Mouse (Mus musculus): ENCODE results near the gene Ugt1a8. TPM values are rescaled to one million over a fixed set of nuclear protein-coding genes. Genes with fewer than 3 reads are reported as not detected.

The Ugt1a8 gene
- total RNA-seq, 2 experiments from 2014 or later, result not detected

GRCm38 (mm10) chr1:88235894-88236415, 148.3 kb downstream of the Ugt1a8 start:
- no peak for DNase-seq

GRCm38 (mm10) chr1:88237311-88237710, 149.7 kb downstream of the Ugt1a8 start:
- no peak for DNase-seq

DNA sequence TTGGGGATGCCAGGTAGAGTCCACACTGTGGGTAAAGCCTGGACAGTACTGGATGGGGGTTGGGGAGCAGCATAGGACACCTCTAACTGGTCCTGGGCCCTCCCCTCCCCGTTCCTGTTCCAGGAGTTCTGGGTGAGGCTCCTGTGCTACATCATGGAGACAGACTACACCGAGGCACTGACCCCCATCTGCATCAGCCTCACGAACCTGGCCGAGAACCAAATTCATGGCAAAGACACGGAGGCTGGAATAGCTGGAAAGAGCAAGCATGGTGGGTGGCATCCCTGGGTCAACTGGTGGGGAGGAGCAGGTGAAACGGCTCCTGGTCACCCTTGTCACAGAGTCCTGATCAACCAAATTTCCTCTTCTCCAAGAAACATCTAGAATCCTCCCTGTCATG, 151.2 kb downstream of the Ugt1a8 start:
- DNase-seq, result no peak

DNA sequence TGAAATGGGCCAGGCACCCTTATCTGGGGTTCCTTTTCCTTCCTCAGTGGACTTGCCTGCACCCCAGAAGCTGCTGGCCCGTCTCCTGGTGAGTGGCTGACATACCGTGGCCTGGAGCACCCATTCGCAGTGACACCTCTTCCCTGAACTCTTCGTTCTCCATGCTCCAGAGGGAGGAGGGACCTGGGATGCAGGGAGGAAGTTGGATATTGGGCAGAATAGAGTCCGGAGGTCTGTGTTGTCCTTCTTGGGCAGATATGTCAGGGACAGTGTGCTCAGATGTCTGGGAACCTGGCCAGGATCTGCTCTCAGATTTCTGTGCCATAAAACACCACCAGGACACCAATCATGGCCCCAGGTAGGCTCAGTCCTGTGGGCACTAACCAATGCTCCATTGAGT, 152.5 kb downstream of the Ugt1a8 start:
- DNase-seq, result no peak

GRCm38 (mm10) chr1:88240579-88240978, 153.0 kb downstream of the Ugt1a8 start:
- DNase-seq, result no peak

- no peak for DNase-seq
Observed at GRCm38 (mm10) chr1:88243861-88244260, 156.2 kb downstream of the Ugt1a8 start.

DNA sequence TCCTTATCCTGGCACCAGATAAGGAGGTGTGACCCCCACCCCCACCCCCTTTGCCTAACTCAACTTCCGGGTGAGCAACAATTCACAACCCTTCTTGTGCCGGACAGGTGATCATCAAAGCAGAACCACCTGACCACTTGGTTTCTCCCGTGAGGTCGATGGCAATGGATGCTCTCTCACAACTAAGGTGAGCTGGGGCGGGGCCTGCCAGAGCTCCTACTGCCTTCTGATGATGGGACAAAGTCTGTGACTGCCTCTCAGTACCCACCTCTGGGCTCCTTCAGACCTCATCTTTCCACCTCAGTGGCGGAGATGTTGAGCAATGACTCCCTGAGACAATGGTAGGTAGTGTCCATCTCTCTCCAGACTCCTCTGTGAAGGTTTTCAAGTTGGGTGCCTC, 158.3 kb downstream of the Ugt1a8 start:
- no peak for DNase-seq

DNA sequence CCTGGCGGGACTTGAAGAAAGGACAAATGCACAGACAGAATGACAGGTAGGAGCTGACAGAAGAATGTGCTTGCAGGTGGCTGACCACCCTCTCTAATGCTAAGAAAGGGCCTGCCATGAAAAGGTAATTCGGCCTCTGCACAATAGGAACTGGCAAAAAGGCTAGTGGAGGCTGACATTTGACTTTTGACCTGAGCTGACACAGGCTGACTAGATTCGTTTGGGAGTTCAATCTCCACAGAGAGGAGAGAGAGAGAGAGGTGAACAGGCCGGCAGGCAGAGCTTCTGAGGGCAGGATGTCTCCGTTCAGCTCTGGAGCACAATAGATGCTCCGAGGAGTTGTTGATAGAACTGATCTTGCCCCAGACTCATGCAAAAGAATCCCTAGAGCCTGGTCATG, 158.8 kb downstream of the Ugt1a8 start:
- DNase-seq, result no peak

DNA sequence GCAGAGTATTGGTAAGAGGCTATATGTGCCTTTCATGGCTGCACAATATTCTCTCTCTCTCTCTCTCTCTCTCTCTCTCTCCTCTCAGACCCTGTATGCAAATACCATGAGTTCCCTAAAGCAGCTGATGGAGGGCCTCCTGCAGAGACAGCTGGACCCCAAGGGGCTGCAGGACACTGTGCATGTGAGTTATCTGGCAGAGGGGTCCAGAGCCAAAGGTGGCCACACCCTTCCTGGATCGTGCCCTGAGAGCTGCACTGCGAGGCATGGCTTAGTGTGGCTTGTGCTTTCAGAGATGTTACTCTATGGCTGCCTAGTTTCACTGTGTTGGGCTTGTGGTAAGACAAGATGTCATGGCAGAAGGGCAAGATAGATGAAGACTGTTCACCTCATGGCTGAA, 160.0 kb downstream of the Ugt1a8 start:
- no peak for DNase-seq

DNA sequence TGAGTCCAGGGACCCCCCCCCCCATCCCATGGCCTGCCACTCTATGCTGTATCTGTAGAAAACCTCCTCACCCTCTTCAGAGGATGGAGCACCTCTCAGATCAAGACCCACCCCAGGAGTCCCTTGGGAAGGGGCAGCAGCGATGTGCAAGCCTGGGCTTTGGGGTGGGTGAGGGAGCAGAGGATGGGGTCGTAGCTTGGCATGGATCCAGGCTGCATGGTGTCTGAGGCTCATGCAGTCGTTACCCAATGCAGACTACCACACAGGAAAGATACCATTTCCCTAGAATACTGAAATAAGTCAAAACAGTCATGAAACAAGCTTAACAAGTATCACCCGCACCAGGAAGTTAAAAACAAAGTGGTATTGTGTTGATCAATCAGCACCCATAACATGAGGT, 161.0 kb downstream of the Ugt1a8 start:
- DNase-seq, result no peak

GRCm38 (mm10) chr1:88249596-88249995, 162.0 kb downstream of the Ugt1a8 start:
- no peak for DNase-seq

DNA sequence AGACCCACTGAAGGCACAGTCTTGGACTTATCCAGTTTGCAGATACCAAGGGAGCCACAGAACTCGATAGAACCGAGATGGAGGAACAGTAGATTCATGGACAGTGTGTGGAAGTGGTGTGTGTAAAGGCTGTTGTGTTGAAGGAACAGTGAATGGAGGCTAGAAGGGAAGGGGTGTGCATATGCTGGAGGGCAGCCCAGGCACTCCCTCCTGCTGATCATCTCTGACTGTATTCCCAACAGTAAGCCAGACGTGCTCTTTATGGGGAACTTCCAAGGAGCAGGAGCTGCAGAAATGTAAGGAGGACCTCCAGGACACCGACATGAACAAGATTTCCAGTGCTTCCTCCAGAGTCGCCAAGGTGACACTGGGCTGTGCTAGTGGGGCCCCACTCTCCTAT, 162.4 kb downstream of the Ugt1a8 start:
- DNase-seq, result no peak

GRCm38 (mm10) chr1:88253106-88253505, 165.5 kb downstream of the Ugt1a8 start:
- DNase-seq, result no peak

- no peak for DNase-seq
Observed at GRCm38 (mm10) chr1:88253540-88253939, 165.9 kb downstream of the Ugt1a8 start.

GRCm38 (mm10) chr1:88254793-88255465, 167.3 kb downstream of the Ugt1a8 start:
- DNase-seq, result peak; percentile 72

DNA sequence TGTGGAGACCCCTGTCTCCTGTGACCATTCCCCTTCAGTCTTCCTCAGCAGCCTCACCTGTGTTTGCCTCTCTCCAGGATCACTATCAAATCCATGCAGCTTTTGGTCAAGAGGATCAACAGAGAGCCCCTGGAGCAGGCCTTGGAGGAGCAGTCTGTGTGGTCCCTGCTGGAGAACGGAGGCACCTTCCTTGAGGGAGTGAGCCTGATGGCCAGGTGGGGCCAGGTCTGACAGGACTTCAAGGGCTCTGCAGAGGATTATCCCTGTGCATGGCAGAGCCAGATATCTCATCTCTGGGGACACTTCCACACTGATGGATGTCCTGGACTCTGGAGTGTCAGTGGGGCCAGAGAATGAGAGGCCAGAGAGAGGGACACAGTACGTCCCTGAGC, 167.8 kb downstream of the Ugt1a8 start:
- no peak for DNase-seq

DNA sequence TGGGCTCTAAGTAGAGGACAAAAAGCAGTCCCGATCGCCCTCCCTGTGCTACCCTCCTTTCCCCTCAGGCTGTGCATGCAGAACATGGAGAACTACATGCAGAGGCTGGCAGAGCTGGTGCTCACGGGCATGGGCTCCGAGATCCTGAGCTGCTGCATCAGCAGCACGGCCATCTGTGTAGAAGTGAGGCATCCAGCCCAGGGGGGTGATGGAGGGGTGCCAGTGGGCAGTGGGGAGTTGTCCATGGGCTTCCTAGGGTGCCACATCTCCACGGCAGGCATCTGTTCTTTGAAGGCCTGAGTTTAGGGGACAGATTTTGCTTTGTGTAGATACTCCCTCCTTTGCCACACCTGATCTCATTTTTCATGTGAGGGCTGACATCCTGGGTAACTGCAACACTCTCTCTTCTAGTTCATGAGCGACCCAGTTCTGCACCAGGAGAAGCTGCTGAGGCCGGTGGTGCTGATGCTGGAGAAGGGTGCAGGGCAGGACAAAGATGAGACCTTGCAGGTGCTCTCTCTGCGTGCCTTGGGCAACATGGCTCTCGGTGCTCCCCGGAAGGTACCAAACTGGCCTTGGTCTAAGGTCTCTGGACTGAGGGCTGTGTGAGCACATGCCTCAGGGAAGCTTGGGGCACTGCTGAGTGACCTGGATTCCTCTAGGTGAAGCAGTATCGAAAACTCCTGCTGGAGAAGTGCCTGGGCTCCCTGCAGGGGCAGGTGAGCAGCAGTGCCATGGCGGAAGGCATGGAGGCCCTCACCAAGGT, 168.6 kb downstream of the Ugt1a8 start:
- no peak for DNase-seq

DNA sequence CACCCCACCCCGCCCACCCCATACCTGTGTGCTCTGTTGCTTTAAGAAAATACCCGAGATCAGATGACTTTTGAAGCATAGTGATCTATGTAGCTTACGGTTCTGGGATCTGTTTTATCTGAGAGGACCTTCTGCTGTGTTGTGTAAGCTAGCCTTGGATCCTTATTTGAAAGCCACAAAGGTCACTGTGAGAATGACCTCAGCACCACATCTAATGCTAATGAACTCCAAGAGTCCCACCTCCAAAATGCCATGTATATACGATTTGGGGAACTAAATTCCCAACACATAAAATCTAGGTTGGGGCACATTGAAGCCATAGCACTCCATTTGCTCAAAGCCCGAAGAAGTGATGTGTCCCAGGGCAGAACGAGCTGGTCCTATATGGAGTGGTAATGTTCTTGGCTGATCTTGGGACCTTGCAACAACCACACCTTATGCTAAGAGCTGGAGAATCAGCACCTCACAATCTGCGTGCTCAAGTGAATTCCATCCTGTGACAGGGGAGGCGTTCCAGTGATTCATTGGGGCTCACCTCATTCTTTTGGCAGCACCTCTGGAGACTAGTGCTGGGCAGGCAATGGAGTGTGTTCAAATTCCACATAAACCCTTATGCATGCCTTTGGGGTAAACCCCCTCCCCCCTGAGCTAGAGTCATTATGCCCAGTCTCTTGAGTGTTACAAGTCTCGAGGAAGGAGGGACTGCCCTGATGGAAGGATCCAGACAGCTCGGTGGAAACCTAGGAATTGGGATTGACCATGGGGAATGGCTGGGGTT, 169.5 kb downstream of the Ugt1a8 start:
- DNase-seq, result no peak

GRCm38 (mm10) chr1:88257681-88258080, 170.1 kb downstream of the Ugt1a8 start:
- DNase-seq, result no peak

DNA sequence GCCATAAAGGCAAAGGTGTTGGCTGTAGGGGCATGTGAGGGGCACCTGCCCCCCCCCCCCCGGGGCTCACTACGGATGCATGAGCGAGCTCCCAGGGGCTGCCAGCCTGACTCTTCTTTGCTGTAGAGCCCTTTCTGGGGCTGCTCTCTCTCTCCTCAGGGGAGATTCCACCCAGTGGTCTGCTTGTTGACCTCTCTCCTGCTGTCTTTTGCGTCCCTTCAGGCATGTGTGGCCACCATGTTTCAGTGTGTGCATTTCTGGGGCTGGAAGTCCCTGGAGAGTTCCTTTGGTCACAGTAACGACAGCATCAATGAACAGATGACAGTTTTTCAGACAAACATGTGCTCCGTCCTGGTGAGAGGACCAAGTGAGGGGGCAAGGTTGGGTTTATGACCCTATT, 170.7 kb downstream of the Ugt1a8 start:
- DNase-seq, result no peak

GRCm38 (mm10) chr1:88258881-88259642, 171.4 kb downstream of the Ugt1a8 start:
- DNase-seq, result no peak

DNA sequence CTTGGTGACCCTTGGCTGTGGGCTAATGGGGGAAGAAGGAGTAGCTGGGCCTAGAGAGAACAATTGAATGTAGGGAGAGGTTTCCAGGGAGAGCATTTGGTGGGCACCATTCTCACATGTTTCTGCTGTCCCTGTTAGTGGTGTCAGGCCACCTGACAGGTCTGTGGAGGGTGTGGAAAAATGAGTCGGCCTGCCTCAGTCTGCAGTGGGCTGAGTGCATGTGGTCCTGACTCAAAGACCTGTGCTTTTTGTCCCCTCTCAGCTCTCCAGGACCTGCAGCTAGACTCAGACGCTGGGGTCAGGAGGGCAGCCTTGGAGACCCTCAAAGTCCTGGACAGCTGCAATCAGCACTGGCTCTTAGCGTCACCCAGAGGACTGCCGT, 172.0 kb downstream of the Ugt1a8 start:
- DNase-seq, result no peak
